Mouse (Mus musculus) adrenal gland, postnatal 25 days (tissue): ENCODE data around the gene Dnajc3. TPM values are rescaled to one million over a fixed set of nuclear protein-coding genes. Genes with fewer than 3 reads are reported as not detected.
A peak's percentile ranks its signal among the peaks of the same experiment; 100 is the strongest.
"Not testable (repeated sequence)": the region's sequence is repeated elsewhere in the genome, so short reads cannot be mapped to it uniquely, and the experiment has no call there.

Source experiments
- DNase-seq: peaks from one replicate; pipeline ENCODE4 v3.0.0; 2021; ENCODE audit warnings: mixed read lengths
- total RNA-seq: library from RNA; stranded (reverse); gene quantifications from 2 replicates; pipeline ENCODE4 v1.2.3, GENCODE M21; 2021

Dnajc3 gene
- total RNA-seq, 1 experiment from 2014 or later, result 60.6 TPM

DNA sequence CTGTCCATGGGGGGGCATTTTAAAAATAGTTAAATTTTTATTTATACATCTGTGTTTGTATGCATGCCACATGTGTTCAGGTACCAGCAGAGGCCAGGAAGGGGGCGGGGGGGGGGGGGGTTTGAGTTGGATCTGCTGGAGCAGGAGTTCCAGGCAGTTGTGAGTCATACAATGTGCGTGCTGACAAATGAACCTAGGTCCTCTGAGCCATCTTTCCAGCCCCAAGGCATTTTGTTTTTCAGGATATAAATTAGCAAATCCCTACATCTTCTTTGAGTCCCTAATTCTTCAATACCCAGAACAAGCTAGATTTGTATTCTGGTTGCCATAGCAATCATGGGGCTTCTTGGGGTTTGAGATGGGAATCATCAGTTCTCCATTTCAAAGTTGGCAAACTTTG, 6.6 kb upstream of the Dnajc3 start:
- no peak for DNase-seq

DNA sequence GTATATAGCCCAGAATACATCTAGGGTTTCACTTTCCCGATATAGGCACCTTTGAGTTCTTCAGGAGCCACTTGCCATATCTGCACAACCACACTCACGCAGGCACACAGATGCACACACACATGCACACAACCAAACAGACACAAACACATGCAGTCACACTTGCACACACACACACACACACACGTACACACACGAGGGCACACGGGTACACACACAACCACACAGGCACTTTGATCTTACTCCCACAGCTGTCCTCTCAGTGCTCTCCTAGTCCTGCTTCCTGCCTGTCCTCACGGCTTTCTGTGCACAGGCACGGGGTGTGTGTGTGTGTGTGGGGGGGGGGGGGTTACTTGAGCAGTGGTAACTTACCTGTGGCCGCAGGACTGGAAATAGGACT, 4.8 kb upstream of the Dnajc3 start:
- no peak for DNase-seq

DNA sequence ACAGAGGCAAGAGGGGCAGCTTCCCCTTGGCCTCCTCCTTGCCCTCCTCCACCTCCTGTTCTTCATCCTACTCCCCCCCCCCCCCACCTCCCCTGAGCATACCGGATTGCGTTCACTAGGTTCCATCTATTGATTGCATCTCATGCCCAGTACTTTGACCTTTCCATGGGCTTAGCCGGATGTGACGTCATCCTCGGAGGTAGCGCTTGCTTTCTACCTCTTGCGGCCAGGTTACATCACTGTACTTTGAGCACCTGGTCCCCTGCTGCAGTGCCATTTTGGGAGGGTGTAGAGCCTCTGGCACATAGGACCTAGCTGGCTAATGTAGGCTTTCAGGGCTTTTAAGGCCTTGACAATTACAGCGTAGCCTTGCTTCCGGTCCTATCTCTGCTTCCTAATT, 3.1 kb upstream of the Dnajc3 start:
- DNase-seq, result no peak

DNA sequence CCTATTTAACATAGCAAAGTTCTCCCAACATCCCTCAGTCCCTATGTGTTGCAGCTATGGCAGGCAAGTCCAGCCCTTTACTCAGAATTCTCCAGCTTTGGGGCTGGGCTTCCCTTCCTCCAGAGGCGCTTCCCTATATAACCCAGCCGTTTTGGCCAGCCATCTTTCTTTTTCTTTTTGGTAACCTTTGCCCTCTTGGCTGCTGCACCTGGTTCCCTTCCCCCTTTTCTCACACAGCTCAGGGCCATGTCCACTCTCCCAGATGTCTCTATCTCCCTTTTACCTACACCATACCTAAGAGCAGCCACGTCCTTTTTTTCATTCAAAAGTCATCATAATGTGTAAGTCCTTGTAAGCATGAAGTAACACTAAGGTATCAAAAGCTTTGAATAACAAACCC, 1.5 kb upstream of the Dnajc3 start:
- DNase-seq, result no peak

DNA sequence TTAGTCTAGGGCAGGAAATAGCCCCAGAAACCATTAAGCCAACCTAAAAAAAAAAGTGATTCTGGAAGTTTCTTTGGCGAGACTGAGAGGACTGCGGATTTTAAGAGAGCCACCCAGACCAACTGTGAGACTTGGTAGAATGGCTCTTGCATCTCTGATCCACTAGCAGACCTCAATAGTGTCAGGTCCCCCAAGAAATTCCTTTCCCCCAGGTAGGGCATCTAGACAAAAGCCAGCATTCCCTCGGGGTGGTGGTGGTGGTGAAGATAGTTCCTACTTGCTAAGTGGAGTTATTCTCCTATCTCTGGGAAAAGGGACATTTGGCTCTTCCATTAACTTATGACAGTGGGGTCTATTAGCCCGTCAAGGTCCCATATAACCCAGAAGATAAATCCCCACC, 824 bp upstream of the Dnajc3 start:
- no peak for DNase-seq

DNA sequence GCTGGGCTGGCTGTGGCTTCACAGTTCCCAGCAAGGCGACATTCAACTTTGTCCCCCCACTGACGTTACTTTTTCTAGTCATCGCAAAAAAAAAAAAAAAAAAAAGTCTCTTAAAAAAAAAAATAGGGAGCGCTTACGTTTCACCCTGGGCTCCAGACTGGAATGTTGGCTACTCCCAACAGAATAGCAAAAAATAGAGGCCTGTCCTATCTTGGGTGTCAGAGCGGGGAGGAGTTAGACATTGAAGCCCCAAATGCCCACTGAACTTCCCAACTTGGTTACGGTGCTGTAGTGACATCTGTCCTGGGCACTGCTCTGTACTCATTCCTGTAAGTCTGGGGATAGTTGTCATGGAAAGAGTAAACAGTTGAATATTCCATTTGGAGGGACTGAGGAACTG, 775 bp downstream of the Dnajc3 start:
- no peak for DNase-seq

DNA sequence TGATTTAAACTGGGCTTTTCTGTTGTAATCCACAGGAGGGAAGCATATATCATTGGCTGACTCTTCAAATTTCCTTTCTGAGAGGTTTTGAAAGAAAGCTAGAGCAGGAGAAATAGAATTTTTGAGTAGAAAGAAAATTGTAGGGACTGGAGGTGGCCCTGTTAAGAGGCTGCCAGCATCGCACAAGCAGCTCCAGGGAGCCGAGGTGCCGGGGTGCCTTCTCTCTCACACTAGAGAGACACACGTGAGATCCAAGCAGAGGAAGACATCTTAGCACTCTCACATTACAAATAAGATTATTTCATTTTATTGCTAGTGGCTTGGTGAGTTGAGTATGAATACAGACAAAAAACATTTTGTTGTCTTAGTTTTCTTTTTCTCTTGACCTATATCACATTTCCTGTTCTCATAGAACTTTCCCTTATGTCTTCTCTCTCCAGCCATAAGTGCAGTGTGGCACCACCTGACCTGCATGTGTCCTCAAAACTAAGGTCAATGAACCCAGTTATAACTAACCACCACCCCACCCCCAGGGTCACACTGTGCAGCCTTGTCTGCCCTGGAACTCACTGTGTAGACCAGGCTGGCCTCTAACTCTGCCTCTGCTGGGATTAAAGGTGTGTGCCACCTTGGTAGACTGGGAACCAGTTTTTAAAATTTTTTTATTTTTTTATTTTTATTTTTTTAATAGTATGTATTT, 3.2 kb downstream of the Dnajc3 start:
- DNase-seq, result no peak

DNA sequence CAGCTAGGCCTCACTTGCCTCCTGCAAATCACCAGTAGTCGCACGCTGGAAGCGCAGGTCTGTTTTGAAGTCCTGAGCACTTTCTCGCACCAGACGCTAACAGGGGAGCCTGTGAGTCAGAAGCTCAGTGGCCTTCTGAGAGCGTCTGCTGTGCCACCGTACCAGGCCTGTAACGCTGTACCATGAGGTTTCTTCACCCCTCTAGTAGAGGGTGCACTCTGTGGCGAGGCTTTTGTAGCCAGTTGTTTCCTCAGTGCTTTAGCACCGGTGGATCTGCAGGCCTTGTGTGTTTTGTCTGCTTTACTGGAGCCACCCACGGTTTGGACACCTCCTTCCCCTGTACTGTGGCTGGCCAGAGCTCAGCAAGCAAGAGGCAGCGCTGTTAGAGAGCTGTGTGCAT, 4.3 kb downstream of the Dnajc3 start:
- peak; percentile 7 for DNase-seq

DNA sequence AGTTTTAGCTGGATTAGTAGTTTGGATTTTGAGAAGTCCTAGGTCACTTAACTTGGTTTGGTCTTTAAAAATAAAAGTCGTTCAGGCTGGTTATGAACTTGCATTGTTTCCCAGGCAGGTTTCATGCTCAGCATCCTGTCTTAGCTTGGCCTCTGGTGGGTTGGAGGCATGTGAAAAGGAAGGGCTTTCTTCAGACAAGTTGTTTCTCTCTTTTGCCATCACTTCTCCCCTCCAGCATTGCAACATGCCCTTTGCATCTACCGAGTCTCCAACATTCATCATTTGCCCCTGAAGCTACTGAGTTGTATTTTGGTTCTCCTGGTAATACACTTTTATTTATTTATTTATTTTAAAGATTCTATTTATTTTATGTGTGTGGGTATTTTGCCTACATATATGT, 6.9 kb downstream of the Dnajc3 start:
- DNase-seq, result no peak

DNA sequence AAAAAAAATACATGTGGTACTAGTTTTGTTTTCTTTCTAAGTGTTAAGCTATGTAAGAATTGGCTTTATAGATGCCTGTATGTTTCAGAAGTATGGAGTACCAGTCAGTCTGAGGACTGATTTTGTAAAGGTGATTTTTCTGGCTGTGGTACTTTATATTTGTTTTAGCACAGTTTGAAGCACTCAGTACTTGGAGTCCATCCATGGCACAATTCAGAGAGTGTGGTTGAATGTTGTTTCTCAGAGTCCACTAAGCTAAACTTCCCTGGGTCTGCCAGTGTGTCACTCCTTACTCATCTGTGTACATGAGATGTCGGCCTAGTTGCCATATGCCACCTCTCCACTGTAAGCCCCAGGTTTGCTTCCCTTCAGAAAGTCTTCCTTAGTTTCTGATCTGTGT, 11.1 kb downstream of the Dnajc3 start:
- DNase-seq, result no peak

DNA sequence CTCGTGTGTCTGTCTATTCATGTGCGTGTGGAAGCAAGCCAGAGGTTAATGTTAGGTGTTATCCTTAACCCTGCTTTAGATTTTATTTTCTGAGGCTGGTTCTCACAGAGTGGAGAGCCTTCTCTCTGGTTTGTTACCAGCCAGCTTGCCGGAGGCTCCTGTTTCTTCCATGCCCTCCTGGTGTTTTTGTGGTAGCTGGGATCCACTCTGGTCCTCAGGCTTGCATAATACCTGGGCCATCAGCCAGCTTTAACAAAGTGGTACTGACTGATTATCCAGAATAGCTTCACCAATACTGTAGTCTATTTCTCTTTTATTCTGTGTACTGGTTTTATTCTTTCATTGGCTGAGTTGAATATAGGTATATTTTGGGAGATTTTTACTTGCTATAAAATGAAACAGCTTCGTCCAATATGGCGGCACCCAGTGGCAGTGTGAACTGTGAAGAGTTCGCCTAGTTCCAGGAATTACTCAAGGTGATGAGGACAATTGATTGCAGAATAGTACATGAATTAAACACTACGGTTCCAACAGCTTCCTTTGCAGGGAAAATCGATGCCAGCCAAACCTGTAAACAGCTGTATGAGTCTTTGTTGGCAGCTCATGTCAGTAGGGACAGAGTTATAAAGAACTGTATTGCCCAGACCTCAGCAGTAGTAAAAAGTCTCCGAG, 14.3 kb downstream of the Dnajc3 start:
- peak; percentile 6 for DNase-seq

DNA sequence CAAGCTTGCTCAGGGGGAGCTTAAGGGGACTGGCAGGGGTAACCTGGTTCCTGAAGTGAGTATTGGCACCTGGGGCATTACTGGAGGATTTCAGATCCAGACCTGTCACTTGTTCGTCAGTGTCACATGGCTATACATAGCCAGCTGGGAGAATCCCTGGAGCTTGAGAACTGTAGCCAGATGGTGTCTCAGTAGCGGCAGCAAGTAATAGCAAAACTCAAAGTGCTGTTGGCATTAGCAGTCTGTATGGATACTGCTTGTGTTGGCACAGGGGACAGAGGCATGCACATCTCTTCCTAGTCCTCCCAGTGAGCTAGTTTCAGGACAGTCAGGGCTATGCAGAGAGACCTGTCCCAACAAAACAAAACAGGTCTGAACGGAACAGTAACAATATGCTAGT, 20.2 kb downstream of the Dnajc3 start:
- DNase-seq, result no peak

DNA sequence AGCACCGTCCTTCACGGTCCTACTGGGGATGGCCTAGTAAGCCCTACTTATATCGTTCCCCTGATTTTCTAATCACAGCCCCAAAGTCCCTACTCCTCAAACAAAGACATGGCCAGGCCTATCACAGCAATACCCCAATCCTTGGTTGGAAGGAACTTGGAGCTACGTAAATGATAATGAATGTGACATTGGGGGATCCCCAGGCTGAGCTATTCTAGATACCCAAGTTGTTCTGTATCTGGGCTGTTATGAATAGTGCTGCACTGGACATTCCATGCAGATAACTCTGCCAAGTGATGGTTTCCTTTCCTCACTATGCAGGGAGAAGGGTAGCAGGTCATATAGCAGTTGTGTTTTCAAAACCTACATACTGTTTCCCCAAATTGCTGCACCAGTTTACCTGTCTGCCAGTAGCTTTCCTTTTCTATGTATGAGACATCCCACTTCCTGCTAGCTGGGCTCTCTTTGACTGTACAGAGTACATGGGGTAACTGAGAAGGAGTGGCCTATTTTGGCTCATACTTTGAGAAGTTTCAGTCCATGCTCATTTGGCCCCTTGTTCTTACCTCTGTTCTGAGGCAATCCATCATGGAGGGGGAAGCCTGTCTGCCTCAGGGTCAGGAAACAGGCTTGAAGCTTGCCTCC, 27.7 kb downstream of the Dnajc3 start:
- no peak for DNase-seq

DNA sequence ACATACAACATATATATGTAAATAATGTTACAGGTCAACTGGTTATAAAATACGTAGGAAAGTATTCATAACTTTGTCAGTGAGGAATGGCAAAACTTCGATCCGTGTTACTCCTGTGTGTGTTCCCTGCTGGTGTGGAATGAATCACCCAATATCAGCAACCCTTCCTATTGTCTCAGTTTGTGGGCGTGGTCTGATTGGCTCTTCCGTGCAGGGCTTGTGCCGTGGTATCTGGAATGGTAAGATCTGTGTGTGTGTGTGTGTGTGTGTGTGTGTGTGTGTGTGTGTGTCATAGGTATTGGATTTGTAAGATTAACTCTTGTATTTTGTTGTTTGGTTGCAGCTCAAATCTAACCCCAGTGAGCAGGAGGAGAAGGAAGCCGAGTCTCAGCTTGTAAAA, 29.9 kb downstream of the Dnajc3 start:
- DNase-seq, result no peak

DNA sequence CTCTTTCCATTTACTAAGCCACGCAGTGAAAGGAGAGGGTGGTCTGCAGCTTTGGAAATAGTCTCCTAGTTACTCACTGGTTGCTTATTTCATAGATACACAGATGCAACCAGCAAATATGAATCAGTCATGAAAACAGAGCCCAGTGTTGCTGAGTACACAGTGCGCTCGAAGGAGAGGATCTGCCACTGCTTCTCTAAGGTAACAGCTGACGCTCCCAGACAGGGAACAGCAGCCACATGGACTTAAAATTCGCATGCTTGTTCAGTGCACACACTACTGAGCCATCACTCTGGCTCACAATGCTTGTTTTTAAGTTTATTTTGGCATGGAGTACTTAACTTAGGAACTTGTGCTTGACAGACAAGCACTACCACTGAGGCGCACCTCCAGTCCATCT, 34.5 kb downstream of the Dnajc3 start:
- DNase-seq, result no peak

DNA sequence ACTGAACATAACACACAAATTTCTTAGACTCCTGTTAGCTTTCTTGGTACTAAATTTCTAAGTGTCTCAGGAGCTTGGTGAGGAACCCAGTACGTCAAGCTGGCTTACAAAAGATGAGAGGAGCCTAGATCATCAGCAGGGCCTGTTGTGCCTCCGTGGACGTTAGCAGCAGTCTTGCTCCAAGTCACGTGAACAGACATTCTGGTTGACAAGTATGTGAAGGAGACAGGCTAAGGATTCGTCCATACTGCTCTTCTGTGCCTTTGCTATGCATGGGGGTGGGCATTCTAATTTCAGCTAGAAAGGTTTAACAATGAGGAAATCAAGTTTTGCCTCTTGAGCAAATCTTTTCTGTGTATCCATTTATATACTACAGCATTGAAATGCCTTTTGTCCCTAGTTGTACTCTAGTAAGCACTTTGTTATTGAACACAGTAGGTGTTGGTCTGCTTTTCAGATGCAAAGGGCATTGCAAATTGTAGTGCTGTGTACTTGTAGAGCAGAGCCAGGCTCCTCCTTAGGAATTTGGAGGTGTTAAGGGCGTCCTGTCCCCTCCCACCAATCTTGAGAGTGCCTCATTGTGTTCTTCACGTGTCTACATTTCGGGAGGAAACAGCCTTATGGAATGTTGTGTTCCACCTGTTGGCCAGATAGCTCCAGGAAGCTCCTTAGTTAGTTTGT, 39.5 kb downstream of the Dnajc3 start:
- no peak for DNase-seq

DNA sequence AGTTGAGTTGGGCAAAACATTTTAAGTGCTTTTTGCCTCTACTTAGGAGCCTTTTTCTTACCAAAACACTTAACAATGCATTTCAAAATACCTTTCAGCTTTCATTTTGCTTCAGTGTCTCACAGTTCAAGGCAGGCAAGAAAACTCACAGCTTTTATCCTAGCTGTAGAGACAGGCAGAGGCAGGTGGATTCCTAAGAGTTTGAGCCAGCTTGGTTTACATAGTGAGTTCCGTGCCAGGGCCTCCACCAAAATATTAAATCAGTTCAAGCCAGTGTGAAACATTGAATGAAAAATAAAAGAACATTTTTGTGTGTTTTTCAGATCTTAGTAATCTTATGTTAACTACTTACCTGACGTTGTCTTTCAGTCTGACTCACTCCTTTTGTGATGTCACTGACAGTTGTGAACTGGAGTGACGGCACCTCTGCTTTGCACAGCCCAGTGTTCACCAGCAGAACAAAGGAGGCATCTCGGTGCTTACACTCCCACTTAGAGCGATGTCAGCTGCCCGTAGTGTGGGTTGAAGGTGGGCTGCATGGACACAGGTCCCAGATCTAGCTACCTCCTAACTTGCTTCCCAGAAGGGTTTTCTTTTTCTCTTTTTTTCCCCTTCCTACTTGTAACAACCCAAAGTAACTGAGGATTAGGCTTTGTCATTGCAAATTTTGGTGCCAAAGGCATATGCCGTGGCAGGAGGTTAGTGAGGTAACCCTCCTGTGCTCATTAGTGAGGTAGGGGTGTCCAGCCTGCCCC, 42.0 kb downstream of the Dnajc3 start:
- DNase-seq, result no peak

DNA sequence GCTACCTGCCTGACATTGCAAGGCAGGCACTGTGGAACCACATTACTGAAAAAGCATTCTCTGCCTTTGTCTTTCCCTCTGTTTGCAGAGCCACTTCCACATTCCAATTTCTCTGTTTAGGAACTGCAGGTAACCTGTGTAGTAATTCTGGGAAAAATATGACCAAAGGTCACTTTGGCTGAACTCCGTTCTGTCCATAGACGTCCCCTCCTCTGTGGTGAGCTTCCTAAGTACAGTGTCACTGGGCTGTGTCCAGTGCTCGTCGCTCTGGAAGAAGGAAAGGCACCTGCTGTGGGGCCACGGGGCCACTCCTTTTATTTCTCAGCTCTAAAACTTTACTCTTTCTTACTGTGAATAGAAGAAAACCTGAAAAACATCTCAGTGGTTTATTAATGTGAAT, 42.6 kb downstream of the Dnajc3 start:
- DNase-seq, result no peak

DNA sequence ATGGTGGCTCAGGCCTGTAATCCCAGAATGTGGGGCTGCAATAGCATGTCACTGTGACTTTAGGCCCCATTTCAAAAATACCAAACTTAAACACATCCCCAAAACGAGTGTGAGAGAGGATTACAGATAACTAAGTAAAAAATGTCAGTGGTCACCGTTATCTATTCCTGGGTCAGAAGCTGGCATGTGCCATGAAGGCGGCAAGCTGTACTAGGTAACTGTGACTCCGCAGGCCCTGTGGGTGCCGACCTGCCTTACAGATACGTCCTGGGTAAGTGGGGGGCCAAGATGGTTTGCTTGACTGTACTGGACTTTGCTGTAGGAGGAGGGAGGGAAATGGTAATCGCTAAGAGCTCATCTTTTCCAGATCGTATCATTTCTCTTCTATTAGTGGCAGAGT, 43.1 kb downstream of the Dnajc3 start:
- DNase-seq, result no peak

DNA sequence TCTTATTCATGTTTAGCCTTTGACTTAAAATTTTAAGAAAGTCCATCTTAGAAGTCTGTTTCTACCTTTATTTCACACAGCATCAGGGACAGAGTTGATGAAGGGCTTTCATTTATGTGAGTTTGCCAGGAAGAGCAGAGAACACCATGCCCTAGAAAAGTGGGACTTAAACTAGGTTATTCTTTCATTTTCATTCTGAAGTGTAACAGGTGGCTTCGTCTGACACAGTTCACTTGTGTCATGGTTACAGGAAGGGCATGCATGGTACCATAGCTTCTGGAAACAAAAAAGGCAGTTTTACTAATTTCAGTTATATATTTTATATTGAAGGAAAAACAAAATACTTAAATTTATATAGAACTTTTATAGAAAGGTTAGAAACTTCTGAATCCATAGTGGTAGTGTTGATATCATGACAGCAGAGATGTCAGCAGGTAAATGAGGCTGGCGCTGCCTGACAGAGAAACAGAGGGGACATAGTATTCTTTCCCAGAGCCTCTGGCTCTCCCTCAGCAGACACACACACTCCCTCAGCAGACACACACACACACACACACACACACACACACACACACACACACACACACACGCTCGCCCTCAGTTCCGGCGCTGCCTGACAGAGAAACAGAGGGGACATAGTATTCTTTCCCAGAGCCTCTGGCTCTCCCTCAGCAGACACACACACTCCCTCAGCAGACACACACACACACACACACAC, 44.1 kb downstream of the Dnajc3 start:
- not testable (repeated sequence) for DNase-seq

DNA sequence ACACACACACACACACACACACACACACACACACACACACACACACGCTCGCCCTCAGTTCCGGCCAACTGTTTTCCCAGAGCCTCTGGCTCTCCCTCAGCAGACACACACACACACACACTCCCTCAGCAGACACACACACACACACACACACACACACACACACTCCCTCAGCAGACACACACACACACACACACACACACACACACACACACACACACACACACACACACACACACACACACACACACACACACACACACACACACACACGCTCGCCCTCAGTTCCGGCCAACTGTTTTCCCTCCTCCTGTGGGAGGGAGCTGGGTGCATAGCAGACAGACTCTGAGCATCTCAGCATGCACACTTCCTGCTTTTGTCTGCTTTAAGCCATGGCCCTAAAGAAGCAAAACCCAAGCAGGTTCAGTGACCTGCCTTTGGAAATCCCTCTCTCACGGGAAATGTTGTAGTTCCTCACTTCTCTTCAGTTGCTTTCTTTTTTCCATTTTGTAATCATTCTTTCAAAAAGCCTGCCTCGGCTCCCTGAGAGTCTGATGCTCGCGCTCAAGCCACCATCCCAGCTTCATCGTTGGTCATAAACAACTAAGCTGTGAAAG, 44.8 kb downstream of the Dnajc3 start:
- DNase-seq, result not testable (repeated sequence)
